Mouse (Mus musculus) CH12.LX (cell line): ENCODE data around the gene Cerkl.

Experiments
- CHD1 ChIP-seq: IDR thresholded peaks from 2 replicates; pipeline ENCODE4 v1.6.1; 2012; ENCODE audit warnings: low read depth, low read length, improper control_type of control experiment, inconsistent platforms
- CHD2 ChIP-seq: IDR thresholded peaks from 2 replicates; pipeline ENCODE4 v1.6.1; 2011; ENCODE audit warnings: low read length, improper control_type of control experiment
- CTCF ChIP-seq, 2 experiments: IDR thresholded peaks in 1 of 2; conservative IDR thresholded peaks in 1 of 2; 2 replicates each; pipeline ENCODE4 v1.5.1; 2011 to 2012; ENCODE audit warnings: low read depth in 2 of 2, low read length in 2 of 2, improper control_type of control experiment in 1 of 2, inconsistent platforms in 1 of 2, mild to moderate bottlenecking in 1 of 2, moderate library complexity in 1 of 2
- E2F4 ChIP-seq: IDR thresholded peaks from 2 replicates; pipeline ENCODE4 v1.6.1; 2011; ENCODE audit warnings: low read depth, low read length, improper control_type of control experiment; ENCODE audit not compliant: insufficient replicate concordance
- ELF1 ChIP-seq: IDR thresholded peaks from 2 replicates; pipeline ENCODE4 v1.6.1; 2014; ENCODE audit warnings: low read depth, mild to moderate bottlenecking, inconsistent platforms, low read length, improper control_type of control experiment
- EP300 ChIP-seq: IDR thresholded peaks from 2 replicates; pipeline ENCODE4 v1.6.1; 2011; ENCODE audit warnings: low read length, improper control_type of control experiment
- GABPA ChIP-seq: IDR thresholded peaks from 2 replicates; pipeline ENCODE4 v1.6.1; 2012; ENCODE audit warnings: low read depth, low read length, improper control_type of control experiment, inconsistent platforms; ENCODE audit not compliant: insufficient replicate concordance
- MAFK ChIP-seq: IDR thresholded peaks from 2 replicates; pipeline ENCODE4 v1.6.1; 2011; ENCODE audit warnings: low read length, improper control_type of control experiment; ENCODE audit not compliant: insufficient replicate concordance
- MAZ ChIP-seq: IDR thresholded peaks from 2 replicates; pipeline ENCODE4 v1.6.1; 2012; ENCODE audit warnings: low read depth, mild to moderate bottlenecking, inconsistent platforms, low read length, improper control_type of control experiment, moderate library complexity
- MXI1 ChIP-seq: IDR thresholded peaks from 2 replicates; pipeline ENCODE4 v1.6.1; 2011; ENCODE audit warnings: mild to moderate bottlenecking, low read depth, low read length, improper control_type of control experiment
- NELFE ChIP-seq: IDR thresholded peaks from 2 replicates; pipeline ENCODE4 v1.6.1; 2011; ENCODE audit warnings: low read depth, low read length, improper control_type of control experiment
- POLR2A ChIP-seq: IDR thresholded peaks from 2 replicates; pipeline ENCODE4 v1.6.1; 2011; ENCODE audit warnings: low read depth, mild to moderate bottlenecking, improper control_type of control experiment, low read length
- USF2 ChIP-seq: conservative IDR thresholded peaks from 2 replicates; pipeline ENCODE4 v1.6.1; 2011; ENCODE audit warnings: low read depth, low read length, improper control_type of control experiment
- ZKSCAN1 ChIP-seq: IDR thresholded peaks from 2 replicates; pipeline ENCODE4 v1.6.1; 2012; ENCODE audit warnings: low read depth, inconsistent platforms, low read length, improper control_type of control experiment, borderline replicate concordance

DNA sequence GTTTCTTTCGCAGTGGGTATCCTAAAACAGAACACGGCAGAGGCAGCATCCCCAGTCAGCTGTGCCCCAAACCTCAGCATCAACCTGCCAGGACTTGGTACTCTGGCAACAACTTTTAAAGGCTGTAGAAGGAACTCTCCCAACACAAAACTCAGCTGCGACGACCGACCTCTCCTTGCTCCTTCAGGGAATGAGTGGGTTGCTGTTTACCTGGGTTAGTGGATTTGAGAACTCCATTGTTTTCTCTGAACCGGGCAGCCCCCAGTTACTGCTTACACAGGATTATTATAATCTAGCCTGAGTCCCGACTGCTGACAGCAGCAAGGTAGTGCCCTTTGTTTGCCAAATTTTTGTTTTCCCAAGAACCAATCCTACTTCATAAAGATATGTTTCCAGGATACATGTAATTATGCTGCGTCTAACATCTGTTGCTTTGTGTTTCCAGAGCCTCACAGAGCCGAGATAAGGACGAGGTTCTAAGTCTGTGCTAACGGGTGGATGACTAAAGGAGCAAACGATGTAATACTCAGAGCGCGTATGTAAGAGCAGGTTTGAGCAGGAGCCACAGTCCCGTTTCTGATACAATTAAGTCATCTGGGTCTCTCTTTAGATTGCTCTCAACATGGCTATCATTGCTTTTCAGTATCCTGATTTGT lies 46.2 kb downstream of the Cerkl start:
- TF ChIP-seq CTCF (conservative IDR thresholded peaks at IDR 0.05 in 1 of 2, IDR thresholded peaks at IDR 0.05 in 1 of 2; ENCODE audit: low read depth in 2 of 2, low read length in 2 of 2) = no peak
- TF ChIP-seq NELFE = no peak
- TF ChIP-seq MAZ = no peak
- no peak for TF ChIP-seq POLR2A
- TF ChIP-seq ZKSCAN1 = no peak
- no peak for TF ChIP-seq USF2
- no peak for TF ChIP-seq CHD1
- TF ChIP-seq GABPA = no peak
- no peak for TF ChIP-seq MXI1
- no peak for TF ChIP-seq E2F4
- TF ChIP-seq ELF1 = no peak
- TF ChIP-seq MAFK = no peak
- no peak for TF ChIP-seq EP300
- TF ChIP-seq CHD2 = no peak
